15 mouse cellular contexts compared by ENCODE assay signal in the genomic region with DNA sequence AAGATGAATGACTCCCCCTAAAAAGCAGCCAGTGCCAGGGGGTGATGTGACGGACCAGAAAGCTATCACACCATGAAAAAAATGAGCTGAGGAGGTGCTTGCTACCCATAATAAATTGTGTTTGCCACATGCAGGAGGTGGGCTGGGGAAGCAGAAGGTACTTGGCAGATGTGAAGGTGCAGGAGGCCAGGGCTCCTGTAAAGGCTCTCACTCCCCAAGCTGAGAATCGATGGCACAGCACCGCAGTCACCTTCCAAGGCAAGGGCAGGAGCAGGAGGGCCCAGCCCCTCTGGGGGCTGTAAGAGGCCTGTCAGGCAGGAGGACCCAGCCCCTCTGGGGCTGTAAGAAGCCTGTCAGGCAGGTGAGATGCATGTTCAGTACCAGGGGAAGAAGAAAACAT. TPM values are rescaled to one million over a fixed set of nuclear protein-coding genes. Genes with fewer than 3 reads are reported as not detected.
A peak's percentile ranks its signal among the peaks of the same experiment; 100 is the strongest.
DNase-seq lines count a peak whose midpoint lies in the region; ATAC-seq and TF ChIP-seq lines count a peak whose summit lies in the region.
"Had no signal": no experiment of that assay in that cellular context is flagged by ENCODE, and none has a peak within 500 bp of the region (broad histone marks: within the 10 kb centered on the region; RNA-seq: fewer than 3 reads in every experiment).

No protein-coding gene starts in this region.

- peak; percentile 54 for DNase-seq in cerebellum, adult 9-10 months
- no peak for DNase-seq in cerebellum, postnatal 4 days (ENCODE audit: low spot score in 2 of 2)
- no peak for DNase-seq in forebrain, embryonic 11.5 days (ENCODE audit: low spot score)
- no peak for DNase-seq in hindbrain, postnatal 0 days (ENCODE audit: low spot score)
- no peak for DNase-seq in heart, adult 8-10 months (ENCODE audit: low spot score)
- DNase-seq: adrenal gland, postnatal 10 days; gastrocnemius, postnatal 14 days; heart, adult 2 months; kidney, adult 18-20 months had no signal

- H3K4me3 ChIP-seq in forebrain, embryonic 15.5 days = no peak overlapping the region
- H3K4me3 ChIP-seq in forebrain, embryonic 11.5 days (ENCODE audit: low read depth, low read length) = no peak overlapping the region
- H3K4me3 ChIP-seq in hindbrain, postnatal 0 days (ENCODE audit: low read length) = no peak overlapping the region
- H3K4me3 ChIP-seq in hindbrain, embryonic 12.5 days = no peak overlapping the region
- H3K4me3 ChIP-seq in forebrain, embryonic 16.5 days (replicated peaks; ENCODE audit: low read length) = no peak overlapping the region
- H3K4me3 ChIP-seq: embryonic facial prominence, embryonic 13.5 days; heart, adult 2 months; heart, embryonic 12.5 days; intestine, embryonic 15.5 days had no signal

- peaks cover 9% of the 10 kb centered on the region; the same call in 1 of the 2 replicates for H3K36me3 ChIP-seq in forebrain, embryonic 15.5 days
- peaks cover 4% of the 10 kb centered on the region; the same call in 1 of the 2 replicates for H3K36me3 ChIP-seq in forebrain, embryonic 11.5 days (ENCODE audit: control insufficient read depth, insufficient read depth, low read length)
- H3K36me3 ChIP-seq in hindbrain, postnatal 0 days (ENCODE audit: insufficient read depth, low read length) = peaks cover 18% of the 10 kb centered on the region
- H3K36me3 ChIP-seq in hindbrain, embryonic 12.5 days = peaks cover 58% of the 10 kb centered on the region
- H3K36me3 ChIP-seq in forebrain, embryonic 16.5 days (ENCODE audit: control insufficient read depth, insufficient read depth) = peaks cover 2% of the 10 kb centered on the region; the same call in 1 of the 2 replicates

- WGBS in forebrain, embryonic 15.5 days = 58% methylated on average over 3 of the region's 3 CpGs
- 88% methylated on average over 3 of the region's 3 CpGs for WGBS in forebrain, embryonic 11.5 days
- 50% methylated on average over 3 of the region's 3 CpGs for WGBS in hindbrain, postnatal 0 days
- 87% methylated on average over 3 of the region's 3 CpGs for WGBS in hindbrain, embryonic 12.5 days
- 56% methylated on average over 3 of the region's 3 CpGs for WGBS in forebrain, embryonic 16.5 days

- ATAC-seq in forebrain, embryonic 15.5 days (replicated peaks) = no peak
- ATAC-seq in forebrain, embryonic 11.5 days (replicated peaks; ENCODE audit: low FRiP score) = no peak
- no peak for ATAC-seq in hindbrain, postnatal 0 days
- ATAC-seq in hindbrain, embryonic 12.5 days (ENCODE audit: low FRiP score) = no peak
- ATAC-seq in forebrain, embryonic 16.5 days = no peak
- ATAC-seq: intestine, embryonic 15.5 days had no signal

- no peaks in the 10 kb centered on the region for H3K27me3 ChIP-seq in forebrain, embryonic 15.5 days
- no peaks in the 10 kb centered on the region for H3K27me3 ChIP-seq in forebrain, embryonic 11.5 days (ENCODE audit: control insufficient read depth, insufficient read depth, low read length)
- H3K27me3 ChIP-seq in hindbrain, postnatal 0 days (ENCODE audit: insufficient read depth, low read length) = no peaks in the 10 kb centered on the region
- H3K27me3 ChIP-seq in hindbrain, embryonic 12.5 days = no peaks in the 10 kb centered on the region
- H3K27me3 ChIP-seq in forebrain, embryonic 16.5 days (replicated peaks; ENCODE audit: control insufficient read depth, insufficient read depth, low read length) = no peaks in the 10 kb centered on the region
- H3K27me3 ChIP-seq: embryonic facial prominence, embryonic 13.5 days; heart, embryonic 12.5 days; intestine, embryonic 15.5 days had no signal

- H3K9ac ChIP-seq in forebrain, embryonic 15.5 days (replicated peaks) = no peak overlapping the region
- no peak overlapping the region for H3K9ac ChIP-seq in forebrain, embryonic 11.5 days (ENCODE audit: low read length)
- H3K9ac ChIP-seq in hindbrain, postnatal 0 days (replicated peaks; ENCODE audit: low read length) = no peak overlapping the region
- no peak overlapping the region for H3K9ac ChIP-seq in hindbrain, embryonic 12.5 days
- H3K9ac ChIP-seq in forebrain, embryonic 16.5 days (replicated peaks; ENCODE audit: low read depth, low read length) = no peak overlapping the region
- H3K9ac ChIP-seq: embryonic facial prominence, embryonic 13.5 days; heart, embryonic 12.5 days; intestine, embryonic 15.5 days had no signal

- H3K4me2 ChIP-seq in forebrain, embryonic 15.5 days (replicated peaks) = no peak overlapping the region
- H3K4me2 ChIP-seq in forebrain, embryonic 11.5 days (ENCODE audit: low read depth, low read length, severe bottlenecking) = no peak overlapping the region
- no peak overlapping the region for H3K4me2 ChIP-seq in hindbrain, postnatal 0 days (ENCODE audit: low read depth, low read length)
- no peak overlapping the region for H3K4me2 ChIP-seq in hindbrain, embryonic 12.5 days (replicated peaks)
- no peak overlapping the region for H3K4me2 ChIP-seq in forebrain, embryonic 16.5 days (ENCODE audit: low read length)
- H3K4me2 ChIP-seq: embryonic facial prominence, embryonic 13.5 days; heart, embryonic 12.5 days; intestine, embryonic 15.5 days had no signal

- no peak for TF ChIP-seq CTCF in hindbrain, postnatal 0 days (IDR thresholded peaks at IDR 0.05; ENCODE audit: low read depth)

- peak overlapping the region; percentile 73 for H3K27ac ChIP-seq in forebrain, embryonic 15.5 days (replicated peaks)
- no peak overlapping the region for H3K27ac ChIP-seq in forebrain, embryonic 11.5 days (ENCODE audit: low read depth, low read length)
- H3K27ac ChIP-seq in hindbrain, postnatal 0 days = peak overlapping the region; percentile 49; the same call in 1 of the 2 replicates
- no peak overlapping the region for H3K27ac ChIP-seq in hindbrain, embryonic 12.5 days
- H3K27ac ChIP-seq in forebrain, embryonic 16.5 days (ENCODE audit: low read length) = peak overlapping the region; percentile 43
- H3K27ac ChIP-seq: embryonic facial prominence, embryonic 13.5 days; heart, adult 2 months; intestine, embryonic 15.5 days had no signal

- no peaks in the 10 kb centered on the region for H3K9me3 ChIP-seq in forebrain, embryonic 15.5 days
- H3K9me3 ChIP-seq in forebrain, embryonic 11.5 days (ENCODE audit: control insufficient read depth, low read length) = no peaks in the 10 kb centered on the region
- H3K9me3 ChIP-seq in hindbrain, postnatal 0 days (ENCODE audit: low read length) = no peaks in the 10 kb centered on the region
- no peaks in the 10 kb centered on the region for H3K9me3 ChIP-seq in hindbrain, embryonic 12.5 days (replicated peaks)
- H3K9me3 ChIP-seq in forebrain, embryonic 16.5 days (ENCODE audit: control insufficient read depth, low read length) = no peaks in the 10 kb centered on the region
- H3K9me3 ChIP-seq: embryonic facial prominence, embryonic 13.5 days; heart, embryonic 12.5 days; intestine, embryonic 15.5 days had no signal

- peaks cover 33% of the 10 kb centered on the region for H3K4me1 ChIP-seq in forebrain, embryonic 15.5 days
- peaks cover 7% of the 10 kb centered on the region for H3K4me1 ChIP-seq in forebrain, embryonic 11.5 days (replicated peaks; ENCODE audit: control insufficient read depth, insufficient read depth, low read length)
- H3K4me1 ChIP-seq in hindbrain, postnatal 0 days (ENCODE audit: insufficient read depth, low read length) = peaks cover 24% of the 10 kb centered on the region
- H3K4me1 ChIP-seq in hindbrain, embryonic 12.5 days = peaks cover 8% of the 10 kb centered on the region
- peaks cover 33% of the 10 kb centered on the region for H3K4me1 ChIP-seq in forebrain, embryonic 16.5 days (replicated peaks; ENCODE audit: control insufficient read depth, insufficient read depth, low read length)

RNA-seq across cellular contexts. Expression of gene Susd2, which starts 18.1 kb away (rescaled TPM):
- polyA plus RNA-seq in forebrain, embryonic 15.5 days (2015; fragmentation: Nextera tagmentation; extraction: Ambion mirVana) = 1.0 and 1.4 TPM in 2 replicates
- 2.0 and 2.3 TPM in 2 replicates for polyA plus RNA-seq in forebrain, embryonic 11.5 days (2014; fragmentation: Nextera tagmentation; extraction: Ambion mirVana)
- 14.4 and 14.9 TPM in 2 replicates for total RNA-seq in hindbrain, postnatal 0 days (2014; rRNA removed)
- 11.2 and 11.4 TPM in 2 replicates for polyA plus RNA-seq in hindbrain, postnatal 0 days (2015; fragmentation: Nextera tagmentation; extraction: Ambion mirVana)
- polyA plus RNA-seq in hindbrain, embryonic 12.5 days (2016; fragmentation: Nextera tagmentation; extraction: Ambion mirVana) = 2.8 TPM in 2 replicates
- 1.2 and 1.3 TPM in 2 replicates for polyA plus RNA-seq in forebrain, embryonic 16.5 days (2015; fragmentation: Nextera tagmentation; extraction: Ambion mirVana)
- 1 to 10 TPM in 3 of 4 experiments, under 1 TPM in 1; 0.98 to 2.2 (median 1.7) TPM for total RNA-seq in heart, adult 8-10 months (2022)

Comparison
In these comparisons a context has a peak if more than half of its experiments do, and no peak if none do; other contexts are left out.
1. H3K27ac ChIP-seq: peak in forebrain, embryonic 15.5 days (single experiment), hindbrain, postnatal 0 days (single experiment) and forebrain, embryonic 16.5 days (single experiment); none in forebrain, embryonic 11.5 days (single experiment) and hindbrain, embryonic 12.5 days (single experiment).